Mouse (Mus musculus) brain, embryonic 14.5 days (tissue): ENCODE results near the gene Bhlhe40. TPM values are rescaled to one million over a fixed set of nuclear protein-coding genes. Genes with fewer than 3 reads are reported as not detected.

ENCODE experiments used
- DNase-seq: peaks from one replicate; pipeline ENCODE4 v3.0.0-alpha.2; 2011; ENCODE audit warnings: low read depth
- CTCF ChIP-seq: fragments of 200-500 bp; IDR thresholded peaks from 2 replicates; pipeline ENCODE4 v1.5.1; 2012; ENCODE audit warnings: inconsistent platforms, mild to moderate bottlenecking, moderate library complexity, borderline replicate concordance; ENCODE audit not compliant: insufficient read depth, insufficient read length; ENCODE audit errors: extremely low read depth
- POLR2A ChIP-seq: fragments of 200-500 bp; IDR thresholded peaks from 2 replicates; pipeline ENCODE4 v1.6.1; 2012; ENCODE audit warnings: mild to moderate bottlenecking, inconsistent platforms, borderline replicate concordance; ENCODE audit not compliant: poor library complexity, insufficient read depth, insufficient read length, severe bottlenecking; ENCODE audit errors: extremely low read depth
- polyA plus RNA-seq: library from polyadenylated mRNA; depleted of rRNA; stranded (reverse); fragments of >200 nt; gene quantifications from 2 replicates; pipeline ENCODE4 v1.2.3, GENCODE M21; 2012

The Bhlhe40 gene
- polyA plus RNA-seq, 1 experiment: 4.0 TPM

- TF ChIP-seq CTCF (no peak), POLR2A (no peak)
These were observed 6.4 kb downstream of the Bhlhe40 start for GRCm38 (mm10) chr6:108666648-108667488.

GRCm38 (mm10) chr6:108667599-108668021, 7.2 kb downstream of the Bhlhe40 start:
- TF ChIP-seq POLR2A (no peak), CTCF (no peak)
- DNase-seq: peak; percentile 43

More at GRCm38 (mm10) chr6:108666648-108667488, 6.4 kb downstream of the Bhlhe40 start:
- no peak for DNase-seq

- TF ChIP-seq POLR2A (no peak), CTCF (no peak)
- peak; percentile 94 for DNase-seq
These were observed 7.9 kb downstream of the Bhlhe40 start for GRCm38 (mm10) chr6:108668321-108668786.

- DNase-seq: no peak
- TF ChIP-seq POLR2A (no peak), CTCF (no peak)
These were observed 9.8 kb downstream of the Bhlhe40 start for GRCm38 (mm10) chr6:108670276-108670675.

- TF ChIP-seq POLR2A (no peak), CTCF (no peak)
- DNase-seq: no peak
These were observed 10.4 kb downstream of the Bhlhe40 start for GRCm38 (mm10) chr6:108670821-108671220.

GRCm38 (mm10) chr6:108672094-108672493, 11.7 kb downstream of the Bhlhe40 start:
- TF ChIP-seq CTCF (no peak), POLR2A (no peak)
- no peak for DNase-seq

GRCm38 (mm10) chr6:108674221-108674620, 13.8 kb downstream of the Bhlhe40 start:
- TF ChIP-seq CTCF: no peak
- TF ChIP-seq POLR2A: no peak

GRCm38 (mm10) chr6:108676783-108677340, 16.4 kb downstream of the Bhlhe40 start:
- no peak for TF ChIP-seq CTCF
- no peak for TF ChIP-seq POLR2A
- no peak for DNase-seq

More at GRCm38 (mm10) chr6:108674221-108674620, 13.8 kb downstream of the Bhlhe40 start:
- DNase-seq: no peak

GRCm38 (mm10) chr6:108677697-108678096, 17.3 kb downstream of the Bhlhe40 start:
- no peak for DNase-seq
- no peak for TF ChIP-seq CTCF
- TF ChIP-seq POLR2A: no peak

GRCm38 (mm10) chr6:108678227-108678626, 17.8 kb downstream of the Bhlhe40 start:
- no peak for DNase-seq
- TF ChIP-seq POLR2A: no peak
- no peak for TF ChIP-seq CTCF

GRCm38 (mm10) chr6:108680503-108680902, 20.1 kb downstream of the Bhlhe40 start:
- no peak for DNase-seq
- TF ChIP-seq POLR2A (no peak), CTCF (no peak)
